Comparison of ENCODE assay signal across 7 mouse cellular contexts in genomic region chr2:178413481-178414260, GRCm38 (mm10). TPM values are rescaled to one million over a fixed set of nuclear protein-coding genes. Genes with fewer than 3 reads are reported as not detected.
A peak's percentile ranks its signal among the peaks of the same experiment; 100 is the strongest.
DNase-seq lines count a peak whose midpoint lies in the region; ATAC-seq and TF ChIP-seq lines count a peak whose summit lies in the region.

No protein-coding gene starts in this region.

- H3K36me3 ChIP-seq in spleen, adult 2 months (ENCODE audit: control insufficient read depth, insufficient read depth, low read length): no peaks in the 10 kb centered on the region
- peaks cover 12% of the 10 kb centered on the region for H3K36me3 ChIP-seq in heart, embryonic 10.5 days
- H3K36me3 ChIP-seq in midbrain, embryonic 14.5 days (ENCODE audit: control insufficient read depth, insufficient read depth, low read length): no peaks in the 10 kb centered on the region

- 25% methylated on average over 75 of the region's 75 CpGs for WGBS in spleen, adult 2 months
- WGBS in heart, embryonic 10.5 days: 8% methylated on average over 75 of the region's 75 CpGs
- 16% methylated on average over 75 of the region's 75 CpGs for WGBS in midbrain, embryonic 14.5 days

- no peak overlapping the region; the same call in 1 of the 2 replicates for H3K27ac ChIP-seq in spleen, adult 2 months (ENCODE audit: insufficient read depth, low read length)
- H3K27ac ChIP-seq in heart, embryonic 10.5 days: peak overlapping the region; percentile 93
- H3K27ac ChIP-seq in midbrain, embryonic 14.5 days (replicated peaks; ENCODE audit: low read depth, low read length): peak overlapping the region; percentile 80; the same call in 1 of the 2 replicates

- TF ChIP-seq POLR2A in spleen, adult 2 months (IDR thresholded peaks at IDR 0.05; ENCODE audit: low read depth, low read length): no peak

- TF ChIP-seq CTCF in spleen, adult 2 months (IDR thresholded peaks at IDR 0.05; ENCODE audit: extremely low read depth, insufficient read depth, insufficient read length, insufficient replicate concordance): no peak

- peak overlapping the region; percentile 57 for H3K4me3 ChIP-seq in spleen, adult 2 months (ENCODE audit: extremely low read depth, insufficient read depth, insufficient read length)
- H3K4me3 ChIP-seq in heart, embryonic 10.5 days: peak overlapping the region; percentile 74
- peak overlapping the region; percentile 62 for H3K4me3 ChIP-seq in midbrain, embryonic 14.5 days (replicated peaks; ENCODE audit: low read depth, low read length)

- peak; percentile 23 for ATAC-seq in midbrain, embryonic 14.5 days (ENCODE audit: low FRiP score, low TSS enrichment)
- ATAC-seq in megakaryocyte progenitor cell, adult 5-6 weeks (replicated peaks; ENCODE audit: poor library complexity): no peak

- no peak for DNase-seq in spleen, adult 2 months (ENCODE audit: low read depth in 1 of 2, low spot score in 2 of 2)
- DNase-seq in spleen, postnatal 14 days (ENCODE audit: low spot score in 2 of 2): no peak
- peak; percentile 57 to 59 for DNase-seq in cerebellum, postnatal 10 days
- no peak for DNase-seq in heart, embryonic 10.5 days (ENCODE audit: low spot score)
- peak; percentile 30 to 57 for DNase-seq in layer of hippocampus, postnatal 10 days (ENCODE audit: low spot score in 2 of 2)
- peak; percentile 54 for DNase-seq in midbrain, embryonic 14.5 days

- H3K9ac ChIP-seq in midbrain, embryonic 14.5 days (replicated peaks; ENCODE audit: low read length): peak overlapping the region; percentile 64

- peaks cover 2% of the 10 kb centered on the region; the same call in 1 of the 2 replicates for H3K27me3 ChIP-seq in spleen, adult 2 months (ENCODE audit: control insufficient read depth, insufficient read depth, low read length)
- 0 out of 2 replicates have a peak, but pooled peaks cover 5% of the 10 kb centered on the region for H3K27me3 ChIP-seq in heart, embryonic 10.5 days (ENCODE audit: insufficient read depth, poor library complexity, severe bottlenecking)
- peaks cover 13% of the 10 kb centered on the region for H3K27me3 ChIP-seq in midbrain, embryonic 14.5 days (ENCODE audit: control insufficient read depth, insufficient read depth, low read length)

- no peaks in the 10 kb centered on the region for H3K4me1 ChIP-seq in spleen, adult 2 months (ENCODE audit: control insufficient read depth, insufficient read depth, insufficient read length)
- H3K4me1 ChIP-seq in heart, embryonic 10.5 days: peaks cover 66% of the 10 kb centered on the region
- H3K4me1 ChIP-seq in midbrain, embryonic 14.5 days (ENCODE audit: control insufficient read depth, insufficient read depth, low read length): peaks cover 11% of the 10 kb centered on the region

- H3K4me2 ChIP-seq in midbrain, embryonic 14.5 days (ENCODE audit: low read length): peak overlapping the region; percentile 97

- H3K9me3 ChIP-seq in heart, embryonic 10.5 days: no peaks in the 10 kb centered on the region
- no peaks in the 10 kb centered on the region for H3K9me3 ChIP-seq in midbrain, embryonic 14.5 days (ENCODE audit: control insufficient read depth, low read length)

RNA-seq across cellular contexts. Expression of gene Ppp1r3d, which starts 0.6 kb away (rescaled TPM):
- polyA plus RNA-seq in spleen, adult 2 months (2012; rRNA removed): 1.7 and 3.0 TPM in 2 replicates
- polyA plus RNA-seq in heart, embryonic 10.5 days (2016; fragmentation: Nextera tagmentation; extraction: Ambion mirVana): 14.6 and 20.4 TPM in 2 replicates
- total RNA-seq in layer of hippocampus, postnatal 10 days (2021): 1 to 10 TPM; 9.7 to 9.9 TPM
- 1.9 and 2.7 TPM in 2 replicates for polyA plus RNA-seq in midbrain, embryonic 14.5 days (2014; fragmentation: Nextera tagmentation; extraction: Ambion mirVana)
- 2.8 and 3.0 TPM in 2 replicates for total RNA-seq in megakaryocyte progenitor cell, adult 5-6 weeks (2015)
- 1.9 and 2.2 TPM in 2 replicates for total RNA-seq in megakaryocyte progenitor cell, adult 5-6 weeks (2017)

RNA-seq across cellular contexts. Expression of gene Fam217b, which starts 0.7 kb away (rescaled TPM):
- 0.57 and 0.80 TPM in 2 replicates for polyA plus RNA-seq in spleen, adult 2 months (2012; rRNA removed)
- polyA plus RNA-seq in heart, embryonic 10.5 days (2016; fragmentation: Nextera tagmentation; extraction: Ambion mirVana): 6.6 TPM in 2 replicates
- 10 to 100 TPM; 27.9 to 30.7 TPM for total RNA-seq in layer of hippocampus, postnatal 10 days (2021)
- polyA plus RNA-seq in midbrain, embryonic 14.5 days (2014; fragmentation: Nextera tagmentation; extraction: Ambion mirVana): 11.3 and 11.7 TPM in 2 replicates
- total RNA-seq in megakaryocyte progenitor cell, adult 5-6 weeks (2015): 8.6 and 9.3 TPM in 2 replicates
- total RNA-seq in megakaryocyte progenitor cell, adult 5-6 weeks (2017): 3.8 and 4.4 TPM in 2 replicates

RNA-seq across cellular contexts. Expression of gene Sycp2, which starts 6.2 kb away (rescaled TPM):
- not detected in 2 replicates for polyA plus RNA-seq in spleen, adult 2 months (2012; rRNA removed)
- 0.06 and 0.18 TPM in 2 replicates for polyA plus RNA-seq in heart, embryonic 10.5 days (2016; fragmentation: Nextera tagmentation; extraction: Ambion mirVana)
- total RNA-seq in layer of hippocampus, postnatal 10 days (2021): under 1 TPM; 0.38 to 0.80 TPM
- polyA plus RNA-seq in midbrain, embryonic 14.5 days (2014; fragmentation: Nextera tagmentation; extraction: Ambion mirVana): 0.37 and 0.81 TPM in 2 replicates
- 0.05 TPM in 2 replicates for total RNA-seq in megakaryocyte progenitor cell, adult 5-6 weeks (2015)
- total RNA-seq in megakaryocyte progenitor cell, adult 5-6 weeks (2017): 0.10 and 0.17 TPM in 2 replicates

RNA-seq across cellular contexts. Expression of gene Cdh26, which starts 16.7 kb away (rescaled TPM):
- polyA plus RNA-seq in spleen, adult 2 months (2012; rRNA removed): not detected in 2 replicates
- 0.05 and 0.23 TPM in 2 replicates for polyA plus RNA-seq in heart, embryonic 10.5 days (2016; fragmentation: Nextera tagmentation; extraction: Ambion mirVana)
- under 1 TPM; 0.16 TPM for total RNA-seq in layer of hippocampus, postnatal 10 days (2021)
- 0.23 and 0.47 TPM in 2 replicates for polyA plus RNA-seq in midbrain, embryonic 14.5 days (2014; fragmentation: Nextera tagmentation; extraction: Ambion mirVana)
- not detected in 2 replicates for total RNA-seq in megakaryocyte progenitor cell, adult 5-6 weeks (2015)
- not detected in 2 replicates for total RNA-seq in megakaryocyte progenitor cell, adult 5-6 weeks (2017)

Comparison
In these comparisons a context has a peak if more than half of its experiments do, and no peak if none do; other contexts are left out.
1. DNase-seq: peak in cerebellum, postnatal 10 days (2 of 2), layer of hippocampus, postnatal 10 days (2 of 2) and midbrain, embryonic 14.5 days (single experiment); none in spleen, adult 2 months (0 of 2), spleen, postnatal 14 days (0 of 2) and heart, embryonic 10.5 days (single experiment).
2. Peak in every context shown above with its lines, with median percentiles within 50 percentile points of each other: H3K4me3 ChIP-seq.